ENCODE assay signal across 7 mouse cellular contexts in genomic region chr19:3855601-3856000, GRCm38 (mm10). TPM values are rescaled to one million over a fixed set of nuclear protein-coding genes. Genes with fewer than 3 reads are reported as not detected.
DNase-seq lines count a peak whose midpoint lies in the region; ATAC-seq lines count a peak whose summit lies in the region.

No protein-coding gene starts in this region.

- no peak for ATAC-seq in lung, embryonic 15.5 days (ENCODE audit: borderline replicate concordance, extremely low read depth, low FRiP score, low TSS enrichment)
- no peak for ATAC-seq in embryonic facial prominence, embryonic 12.5 days (ENCODE audit: insufficient number of reproducible peaks, insufficient read depth, low FRiP score, low TSS enrichment)
- no peak for ATAC-seq in intestine, embryonic 14.5 days (replicated peaks; ENCODE audit: low FRiP score, low TSS enrichment, low read depth)
- no peak for ATAC-seq in midbrain, embryonic 15.5 days (replicated peaks)
- no peak for ATAC-seq in activated CD4-positive, CD25-positive, alpha-beta regulatory T cell, adult 4 months

- H3K36me3 ChIP-seq in lung, embryonic 15.5 days = no peaks in the 10 kb centered on the region
- H3K36me3 ChIP-seq in embryonic facial prominence, embryonic 12.5 days = no peaks in the 10 kb centered on the region
- H3K36me3 ChIP-seq in intestine, embryonic 14.5 days (ENCODE audit: control insufficient read depth, insufficient read depth, low read length) = no peaks in the 10 kb centered on the region
- H3K36me3 ChIP-seq in midbrain, embryonic 15.5 days (replicated peaks) = no peaks in the 10 kb centered on the region

- H3K9me3 ChIP-seq in lung, embryonic 15.5 days = no peaks in the 10 kb centered on the region
- H3K9me3 ChIP-seq in embryonic facial prominence, embryonic 12.5 days = no peaks in the 10 kb centered on the region
- no peaks in the 10 kb centered on the region for H3K9me3 ChIP-seq in intestine, embryonic 14.5 days (ENCODE audit: control insufficient read depth, low read length)
- H3K9me3 ChIP-seq in midbrain, embryonic 15.5 days = no peaks in the 10 kb centered on the region

- no peak for DNase-seq in lung, postnatal 14 days
- no peak for DNase-seq in intestine, embryonic 14.5 days (ENCODE audit: low spot score)
- DNase-seq in B cell, adult 2 months = no peak

- H3K9ac ChIP-seq in lung, embryonic 15.5 days = no peak overlapping the region
- no peak overlapping the region for H3K9ac ChIP-seq in embryonic facial prominence, embryonic 12.5 days
- no peak overlapping the region for H3K9ac ChIP-seq in intestine, embryonic 14.5 days (ENCODE audit: low read length)
- no peak overlapping the region for H3K9ac ChIP-seq in midbrain, embryonic 15.5 days

- H3K4me3 ChIP-seq in lung, embryonic 15.5 days = no peak overlapping the region
- no peak overlapping the region for H3K4me3 ChIP-seq in embryonic facial prominence, embryonic 12.5 days
- H3K4me3 ChIP-seq in intestine, embryonic 14.5 days (ENCODE audit: low read depth, low read length) = no peak overlapping the region
- H3K4me3 ChIP-seq in midbrain, embryonic 15.5 days = no peak overlapping the region

- H3K27me3 ChIP-seq in lung, embryonic 15.5 days = no peaks in the 10 kb centered on the region
- no peaks in the 10 kb centered on the region for H3K27me3 ChIP-seq in embryonic facial prominence, embryonic 12.5 days
- no peaks in the 10 kb centered on the region for H3K27me3 ChIP-seq in intestine, embryonic 14.5 days (replicated peaks; ENCODE audit: control insufficient read depth, insufficient read depth, low read length)
- no peaks in the 10 kb centered on the region for H3K27me3 ChIP-seq in midbrain, embryonic 15.5 days (replicated peaks)

- WGBS in lung, embryonic 15.5 days = 14% methylated on average over 4 of the region's 4 CpGs
- whole genome bisulfite sequencing in embryonic facial prominence, embryonic 12.5 days = 13% methylated on average over 4 of the region's 4 CpGs
- 25% methylated on average over 4 of the region's 4 CpGs for WGBS in intestine, embryonic 14.5 days
- 19% methylated on average over 4 of the region's 4 CpGs for WGBS in midbrain, embryonic 15.5 days

- H3K27ac ChIP-seq in lung, embryonic 15.5 days = peak overlapping the region; percentile 35; the same call in 1 of the 2 replicates
- H3K27ac ChIP-seq in embryonic facial prominence, embryonic 12.5 days = peak overlapping the region; percentile 23; the same call in 1 of the 2 replicates
- H3K27ac ChIP-seq in intestine, embryonic 14.5 days (ENCODE audit: low read depth) = no peak overlapping the region
- H3K27ac ChIP-seq in midbrain, embryonic 15.5 days = 0 out of 2 replicates have a peak overlapping the region, but pooled peaks have one; percentile 34

- peaks cover 38% of the 10 kb centered on the region for H3K4me1 ChIP-seq in lung, embryonic 15.5 days
- H3K4me1 ChIP-seq in embryonic facial prominence, embryonic 12.5 days = peaks cover 29% of the 10 kb centered on the region
- peaks cover 29% of the 10 kb centered on the region for H3K4me1 ChIP-seq in intestine, embryonic 14.5 days (replicated peaks; ENCODE audit: control insufficient read depth, insufficient read depth, low read length)
- H3K4me1 ChIP-seq in midbrain, embryonic 15.5 days = peaks cover 46% of the 10 kb centered on the region

- H3K4me2 ChIP-seq in lung, embryonic 15.5 days = peak overlapping the region; percentile 33; the same call in 1 of the 2 replicates
- H3K4me2 ChIP-seq in embryonic facial prominence, embryonic 12.5 days (replicated peaks) = peak overlapping the region; percentile 23; the same call in 1 of the 2 replicates
- H3K4me2 ChIP-seq in intestine, embryonic 14.5 days (ENCODE audit: low read length) = peak overlapping the region; percentile 5; the same call in 1 of the 2 replicates
- H3K4me2 ChIP-seq in midbrain, embryonic 15.5 days = no peak overlapping the region

RNA-seq across cellular contexts. Expression of gene Chka, which starts 4.0 kb away (rescaled TPM):
- polyA plus RNA-seq in lung, embryonic 15.5 days (2015; fragmentation: Nextera tagmentation; extraction: Ambion mirVana) = 55.8 and 68.1 TPM in 2 replicates
- polyA plus RNA-seq in embryonic facial prominence, embryonic 12.5 days (2016; fragmentation: Nextera tagmentation; extraction: Ambion mirVana) = 64.2 and 68.9 TPM in 2 replicates
- 48.8 and 54.0 TPM in 2 replicates for polyA plus RNA-seq in intestine, embryonic 14.5 days (2014; fragmentation: Nextera tagmentation; extraction: Ambion mirVana)
- polyA plus RNA-seq in midbrain, embryonic 15.5 days (2015; fragmentation: Nextera tagmentation; extraction: Ambion mirVana) = 65.6 and 66.3 TPM in 2 replicates
- polyA plus RNA-seq in activated CD4-positive, CD25-positive, alpha-beta regulatory T cell, adult 4 months (2017; shearing (Covaris generic)) = 1 to 10 TPM; 3.0 to 3.2 TPM

RNA-seq across cellular contexts. Expression of gene Tcirg1, which starts 51.3 kb away (rescaled TPM):
- polyA plus RNA-seq in lung, embryonic 15.5 days (2015; fragmentation: Nextera tagmentation; extraction: Ambion mirVana) = 46.6 and 53.1 TPM in 2 replicates
- 46.4 and 53.6 TPM in 2 replicates for polyA plus RNA-seq in embryonic facial prominence, embryonic 12.5 days (2016; fragmentation: Nextera tagmentation; extraction: Ambion mirVana)
- polyA plus RNA-seq in intestine, embryonic 14.5 days (2014; fragmentation: Nextera tagmentation; extraction: Ambion mirVana) = 34.8 and 40.5 TPM in 2 replicates
- 12.7 and 14.6 TPM in 2 replicates for polyA plus RNA-seq in midbrain, embryonic 15.5 days (2015; fragmentation: Nextera tagmentation; extraction: Ambion mirVana)
- 10 to 100 TPM; 36.2 to 70.0 TPM for polyA plus RNA-seq in activated CD4-positive, CD25-positive, alpha-beta regulatory T cell, adult 4 months (2017; shearing (Covaris generic))

RNA-seq across cellular contexts. Expression of gene Ndufs8, which starts 57.0 kb away (rescaled TPM):
- polyA plus RNA-seq in lung, embryonic 15.5 days (2015; fragmentation: Nextera tagmentation; extraction: Ambion mirVana) = 303 and 306 TPM in 2 replicates
- 245 and 268 TPM in 2 replicates for polyA plus RNA-seq in embryonic facial prominence, embryonic 12.5 days (2016; fragmentation: Nextera tagmentation; extraction: Ambion mirVana)
- polyA plus RNA-seq in intestine, embryonic 14.5 days (2014; fragmentation: Nextera tagmentation; extraction: Ambion mirVana) = 374 and 390 TPM in 2 replicates
- 246 and 258 TPM in 2 replicates for polyA plus RNA-seq in midbrain, embryonic 15.5 days (2015; fragmentation: Nextera tagmentation; extraction: Ambion mirVana)
- polyA plus RNA-seq in activated CD4-positive, CD25-positive, alpha-beta regulatory T cell, adult 4 months (2017; shearing (Covaris generic)) = 100 to 1,000 TPM; 262 to 298 TPM

Comparison
In these comparisons a context has a peak if more than half of its experiments do, and no peak if none do; other contexts are left out.
1. RNA of gene Chka, which starts 4.0 kb away (polyA plus RNA-seq): 55.8 to 68.1 TPM in lung, embryonic 15.5 days, 65.6 to 66.3 TPM in midbrain, embryonic 15.5 days, 64.2 to 68.9 TPM in embryonic facial prominence, embryonic 12.5 days and 48.8 to 54.0 TPM in intestine, embryonic 14.5 days; 3.0 to 3.2 TPM in activated CD4-positive, CD25-positive, alpha-beta regulatory T cell, adult 4 months; every median in the first group is over 10 times any median in the second.